Mouse (Mus musculus) ES-E14 (cell line): ENCODE measurements around the gene Kdm7a. TPM values are rescaled to one million over a fixed set of nuclear protein-coding genes. Genes with fewer than 3 reads are reported as not detected.

Experiments used
- DNase-seq: peaks from one replicate; pipeline ENCODE4 v3.0.0-alpha.2; 2013; ENCODE audit warnings: low read depth, low spot score
- H3K27ac ChIP-seq: 2 replicates; pipeline ENCODE4 v1.5.1; 2012; ENCODE audit warnings: low read depth, mild to moderate bottlenecking, low read length, moderate library complexity, mixed read lengths; ENCODE audit not compliant: poor library complexity, insufficient read depth, severe bottlenecking
- H3K36me3 ChIP-seq: 2 replicates; pipeline ENCODE4 v1.6.1; 2012; ENCODE audit warnings: mild to moderate bottlenecking, low read length, moderate library complexity, mixed read lengths; ENCODE audit not compliant: control insufficient read depth, poor library complexity, insufficient read depth, severe bottlenecking
- H3K4me1 ChIP-seq, 2 experiments: fragments of 150-350 bp in 1 of 2; sonication (generic) in 1 of 2; 2 replicates each; pipeline ENCODE4 v1.6.1; 2012; ENCODE audit warnings: low read length in 2 of 2, mild to moderate bottlenecking in 1 of 2, mixed read lengths in 1 of 2; ENCODE audit not compliant: control insufficient read depth in 2 of 2, insufficient read depth in 2 of 2, poor library complexity in 1 of 2
- H3K4me3 ChIP-seq, 2 experiments: fragments of 150-350 bp in 1 of 2; sonication (generic) in 1 of 2; 2 replicates each; pipeline ENCODE4 v1.5.1; 2012; ENCODE audit warnings: low read length in 2 of 2, low read depth in 1 of 2, mild to moderate bottlenecking in 1 of 2, mixed read lengths in 1 of 2; ENCODE audit not compliant: insufficient read depth in 1 of 2, poor library complexity in 1 of 2, severe bottlenecking in 1 of 2
- H3K9ac ChIP-seq: 2 replicates; pipeline ENCODE4 v1.6.1; 2012; ENCODE audit warnings: low read depth, mild to moderate bottlenecking, low read length, mixed read lengths; ENCODE audit not compliant: poor library complexity, insufficient read depth, severe bottlenecking
- H3K9me3 ChIP-seq: fragments of 150-350 bp; sonication (generic); 2 replicates; pipeline ENCODE4 v1.6.1; 2012; ENCODE audit warnings: low read depth, mild to moderate bottlenecking, low read length; ENCODE audit not compliant: control insufficient read depth, insufficient read depth
- CHD2 ChIP-seq: IDR thresholded peaks from 2 replicates; pipeline ENCODE4 v1.6.1; 2014; ENCODE audit warnings: mild to moderate bottlenecking, low read depth, low read length, inconsistent platforms
- HCFC1 ChIP-seq: IDR thresholded peaks from 2 replicates; pipeline ENCODE4 v1.6.1; 2012; ENCODE audit warnings: low read length, inconsistent platforms, borderline replicate concordance; ENCODE audit not compliant: insufficient read depth
- MAFK ChIP-seq: IDR thresholded peaks from 2 replicates; pipeline ENCODE4 v1.6.1; 2014; ENCODE audit warnings: mild to moderate bottlenecking, low read depth, low read length, inconsistent platforms; ENCODE audit not compliant: insufficient read depth
- ZC3H11A ChIP-seq: IDR thresholded peaks from 2 replicates; pipeline ENCODE4 v1.6.1; 2012; ENCODE audit warnings: low read depth, mild to moderate bottlenecking, inconsistent platforms, low read length, borderline replicate concordance
- ZNF384 ChIP-seq: IDR thresholded peaks from 2 replicates; pipeline ENCODE4 v1.6.1; 2012; ENCODE audit warnings: low read depth, low read length, inconsistent platforms
- in situ Hi-C, 2 experiments: fragments of 600-800 bp; cut with MboI; formaldehyde crosslinking; loops; one replicate each; pipeline ENCODE4 v1.15.1; 2025; ENCODE audit warnings: low sequenced_read_pairs in 2 of 2, inconsistent platforms in 1 of 2; ENCODE audit not compliant: unreplicated experiment in 2 of 2
- total RNA-seq: library from RNA; depleted of rRNA; stranded (reverse); fragments of 300-350 nt; gene quantifications from 2 replicates; pipeline ENCODE4 v1.2.3, GENCODE M21; 2012

Kdm7a gene
- total RNA-seq, 1 experiment, result 7.4 TPM

DNA sequence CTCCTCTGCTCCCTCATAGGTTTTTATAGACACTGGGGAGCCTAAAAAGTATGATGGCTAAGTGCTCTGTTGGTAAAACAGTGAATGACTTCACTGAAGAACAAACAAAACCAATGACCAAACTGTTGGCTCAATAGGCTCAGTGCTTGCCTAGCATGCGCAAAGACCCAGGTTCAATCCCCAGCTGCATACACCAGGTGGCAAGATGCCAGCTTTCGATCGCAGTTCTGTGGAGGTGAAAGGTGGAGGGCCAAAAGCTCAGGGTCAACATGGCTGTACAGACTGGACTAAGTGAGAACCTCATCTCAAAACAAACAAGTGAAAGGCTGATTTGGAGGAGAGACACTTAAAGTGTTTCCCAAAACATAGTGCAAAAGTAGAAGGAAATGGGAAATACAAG, 10.5 kb upstream of the Kdm7a start:
- TF ChIP-seq HCFC1, result no peak
- TF ChIP-seq MAFK, result no peak
- no peak for TF ChIP-seq ZC3H11A
- no peak for TF ChIP-seq ZNF384
- no peak for TF ChIP-seq CHD2
- Histone ChIP-seq H3K4me1 (no peaks in the 10 kb centered on the region), H3K36me3 (no peaks in the 10 kb centered on the region), H3K9ac (no peak overlapping the region), H3K9me3 (no peaks in the 10 kb centered on the region), H3K4me3 (no peak overlapping the region), H3K27ac (no peak overlapping the region)
- DNase-seq, result no peak
- in situ Hi-C loops, result no loop called here

DNA sequence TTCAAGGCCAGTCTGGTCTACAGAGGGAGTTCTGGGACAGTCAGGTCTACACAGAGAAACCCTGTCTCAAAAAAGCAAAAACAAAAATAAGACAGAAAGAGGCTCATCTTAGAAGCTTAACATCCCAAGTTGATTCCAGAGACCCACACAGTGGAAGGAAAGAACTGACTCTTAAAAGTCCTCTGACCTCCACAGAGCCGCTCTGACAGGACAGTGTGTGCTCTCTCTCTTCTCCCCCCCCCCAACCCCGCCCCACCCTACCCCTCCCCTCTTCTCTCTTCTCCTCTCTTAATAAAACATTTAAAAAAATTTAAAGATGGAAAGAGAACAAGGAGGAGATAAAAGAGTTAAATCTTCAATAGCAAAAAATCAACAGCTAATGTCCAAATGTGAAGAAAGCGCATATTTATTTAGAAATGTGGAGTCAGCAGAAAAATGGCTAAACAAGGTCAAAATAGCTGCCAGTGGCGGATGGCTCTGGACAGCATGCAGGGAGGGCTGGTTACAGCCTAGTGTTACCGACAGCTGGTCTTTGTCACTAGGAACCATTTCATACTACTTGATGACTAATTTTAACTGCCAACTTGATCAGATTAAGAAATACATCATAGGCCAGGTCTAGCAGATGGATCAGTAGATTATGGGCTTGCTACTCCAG, 8.5 kb upstream of the Kdm7a start:
- no peak overlapping the region for H3K4me3 ChIP-seq
- in situ Hi-C loops, result no loop called here
- no peak overlapping the region for H3K27ac ChIP-seq
- H3K36me3 ChIP-seq, result no peaks in the 10 kb centered on the region
- TF ChIP-seq MAFK (peak; percentile 85), HCFC1 (no peak)
- no peak for DNase-seq
- H3K4me1 ChIP-seq, result no peaks in the 10 kb centered on the region
- no peak overlapping the region for H3K9ac ChIP-seq
- H3K9me3 ChIP-seq, result no peaks in the 10 kb centered on the region

DNA sequence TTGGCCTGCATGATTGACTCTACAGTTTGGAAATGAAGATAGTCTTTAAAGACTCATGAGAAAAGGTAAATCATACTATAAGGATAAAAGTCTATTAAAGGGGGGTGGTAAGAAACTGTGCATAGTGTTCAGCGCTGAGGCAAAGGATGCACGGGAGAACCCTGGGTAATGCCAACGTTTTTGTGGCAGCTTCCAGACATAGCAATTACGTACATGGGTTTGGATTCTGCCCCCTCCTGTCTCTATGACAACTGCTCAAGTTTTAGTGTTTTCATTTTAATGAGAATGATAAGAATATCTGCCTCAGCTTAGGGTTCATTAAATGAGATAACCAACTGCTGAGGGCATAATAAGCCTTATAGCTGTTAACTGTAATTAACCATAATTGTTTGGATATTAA, 3.1 kb upstream of the Kdm7a start:
- no peaks in the 10 kb centered on the region for H3K36me3 ChIP-seq
- H3K9ac ChIP-seq, result no peak overlapping the region
- in situ Hi-C loops, result no loop called here
- TF ChIP-seq ZNF384, result no peak
- TF ChIP-seq HCFC1, result no peak
- no peak for TF ChIP-seq MAFK
- TF ChIP-seq ZC3H11A, result no peak
- no peak for TF ChIP-seq CHD2
- DNase-seq, result no peak
- H3K27ac ChIP-seq, result no peak overlapping the region
- no peak overlapping the region for H3K4me3 ChIP-seq
- no peaks in the 10 kb centered on the region for H3K4me1 ChIP-seq
- no peaks in the 10 kb centered on the region for H3K9me3 ChIP-seq

DNA sequence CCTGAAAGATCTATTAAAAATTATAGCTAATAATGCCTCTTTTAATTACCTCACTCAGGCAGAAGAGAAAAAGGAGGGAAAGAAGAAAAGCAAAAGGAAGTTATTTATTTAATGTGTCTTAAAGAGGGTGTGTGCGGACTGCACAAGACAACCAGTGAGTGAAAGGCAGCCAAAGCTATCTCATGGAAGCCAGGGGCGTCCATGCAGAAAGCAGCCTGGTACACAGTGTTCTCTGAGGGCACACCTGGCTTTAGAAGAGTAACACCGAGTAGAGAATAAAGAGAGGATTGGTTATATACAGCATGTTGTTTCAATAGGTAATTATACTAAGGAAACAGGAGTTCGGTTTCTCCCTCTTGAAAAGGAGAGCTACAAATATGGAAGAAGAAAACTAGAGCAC, 1.6 kb upstream of the Kdm7a start:
- DNase-seq, result no peak
- no peaks in the 10 kb centered on the region for H3K4me1 ChIP-seq
- no peaks in the 10 kb centered on the region for H3K9me3 ChIP-seq
- H3K27ac ChIP-seq, result no peak overlapping the region
- H3K4me3 ChIP-seq, result no peak overlapping the region
- no peak overlapping the region for H3K9ac ChIP-seq
- H3K36me3 ChIP-seq, result no peaks in the 10 kb centered on the region
- in situ Hi-C loops, result no loop called here
- TF ChIP-seq ZNF384 (no peak), ZC3H11A (no peak), MAFK (no peak), CHD2 (no peak), HCFC1 (no peak)

DNA sequence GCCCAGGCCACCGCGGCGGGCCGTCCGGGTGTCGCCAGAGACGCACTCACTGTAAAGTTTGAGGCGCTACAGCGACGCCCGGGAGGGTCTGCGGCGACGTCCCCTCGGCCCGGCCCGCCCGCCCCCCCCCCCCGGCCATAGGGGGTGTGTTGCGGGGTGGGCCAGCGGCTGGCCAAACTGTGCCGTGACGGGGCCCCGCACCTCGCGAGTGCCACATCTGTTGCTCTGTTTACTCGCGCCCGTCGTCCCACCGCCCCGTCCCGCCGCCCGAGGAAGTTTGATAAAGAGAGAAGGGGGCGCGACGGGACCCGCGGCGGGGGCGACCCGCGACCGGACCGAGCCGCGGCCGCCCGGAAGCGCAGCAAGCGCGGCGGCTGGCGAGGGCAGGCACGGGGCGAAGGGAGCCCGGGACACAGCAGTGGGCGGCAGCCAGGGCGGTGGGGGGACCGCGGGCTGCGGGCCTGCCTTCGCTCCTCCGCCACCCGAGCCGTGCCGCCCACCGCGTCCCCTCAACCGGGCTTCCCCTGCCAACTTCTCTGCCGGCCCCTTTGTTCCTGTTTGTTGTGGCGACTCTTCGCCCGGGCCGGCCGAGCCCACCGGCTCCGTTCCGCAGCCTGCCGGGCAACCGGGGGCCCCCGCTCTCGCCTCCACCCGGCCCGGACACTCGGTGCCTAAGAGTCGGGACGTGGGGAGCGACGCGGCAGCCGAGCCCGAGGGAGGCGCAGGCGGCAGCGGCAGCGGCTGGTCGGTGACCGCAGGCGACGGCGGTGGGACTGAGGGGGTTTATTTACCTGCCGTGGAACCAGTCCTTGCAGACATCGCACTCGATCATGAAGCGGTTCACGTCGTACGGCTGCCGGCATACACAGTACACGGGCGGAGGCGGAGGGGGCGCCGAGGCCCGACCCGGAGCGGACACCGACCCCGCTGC, 674 bp downstream of the Kdm7a start:
- no peaks in the 10 kb centered on the region for H3K36me3 ChIP-seq
- DNase-seq, result no peak
- H3K4me1 ChIP-seq, result no peaks in the 10 kb centered on the region
- H3K9ac ChIP-seq, result peak overlapping the region; percentile 92
- no peak for TF ChIP-seq MAFK
- no peak for TF ChIP-seq HCFC1
- no peak for TF ChIP-seq ZC3H11A
- no peak for TF ChIP-seq ZNF384
- no peaks in the 10 kb centered on the region for H3K9me3 ChIP-seq
- H3K27ac ChIP-seq, result peak overlapping the region; percentile 14
- in situ Hi-C loops, result no loop called here
- H3K4me3 ChIP-seq, result peak overlapping the region; percentile 81 to 91
